ENCODE assay signal across 8 mouse cellular contexts in genomic region chr11:75551961-75552441, GRCm38 (mm10). TPM values are rescaled to one million over a fixed set of nuclear protein-coding genes. Genes with fewer than 3 reads are reported as not detected.
A peak's percentile ranks its signal among the peaks of the same experiment; 100 is the strongest.
DNase-seq lines count a peak whose midpoint lies in the region; ATAC-seq lines count a peak whose summit lies in the region.

No protein-coding gene starts in this region.

- 67% methylated on average over 9 of the region's 9 CpGs for WGBS in neural tube, embryonic 11.5 days
- 34% methylated on average over 9 of the region's 9 CpGs for WGBS in stomach, embryonic 14.5 days
- WGBS in liver, embryonic 11.5 days: 80% methylated on average over 9 of the region's 9 CpGs

- H3K4me3 ChIP-seq in neural tube, embryonic 11.5 days (ENCODE audit: low read depth, low read length): no peak overlapping the region
- H3K4me3 ChIP-seq in stomach, embryonic 14.5 days (ENCODE audit: low read depth, low read length): no peak overlapping the region
- no peak overlapping the region for H3K4me3 ChIP-seq in liver, embryonic 11.5 days (ENCODE audit: low read depth, low read length)

- peak; percentile 10 for DNase-seq in neural tube, embryonic 11.5 days (ENCODE audit: low spot score)
- DNase-seq in neural tube, embryonic 10.5 days (ENCODE audit: extremely low spot score, low spot score): no peak
- peak; percentile 83 to 86 for DNase-seq in cerebellum, postnatal 14 days
- peak; percentile 80 to 89 for DNase-seq in heart, adult 18-20 months
- DNase-seq in kidney, postnatal 10 days: peak; percentile 69
- no peak for DNase-seq in liver, embryonic 11.5 days (ENCODE audit: low spot score)
- DNase-seq in layer of hippocampus, adult 11-12 months (ENCODE audit: low spot score): no peak

- no peak overlapping the region for H3K27ac ChIP-seq in neural tube, embryonic 11.5 days (ENCODE audit: low read depth, low read length)
- peak overlapping the region; percentile 29; the same call in 1 of the 2 replicates for H3K27ac ChIP-seq in stomach, embryonic 14.5 days (ENCODE audit: low read length)
- no peak overlapping the region for H3K27ac ChIP-seq in liver, embryonic 11.5 days (ENCODE audit: low read depth, low read length)

- H3K9ac ChIP-seq in neural tube, embryonic 11.5 days (ENCODE audit: low read length): no peak overlapping the region
- no peak overlapping the region for H3K9ac ChIP-seq in stomach, embryonic 14.5 days (replicated peaks; ENCODE audit: low read depth, low read length)
- H3K9ac ChIP-seq in liver, embryonic 11.5 days (ENCODE audit: low read depth, low read length): no peak overlapping the region

- H3K27me3 ChIP-seq in neural tube, embryonic 11.5 days (ENCODE audit: control insufficient read depth, insufficient read depth, low read length): no peaks in the 10 kb centered on the region
- H3K27me3 ChIP-seq in stomach, embryonic 14.5 days (ENCODE audit: control insufficient read depth, insufficient read depth, low read length): no peaks in the 10 kb centered on the region
- no peaks in the 10 kb centered on the region for H3K27me3 ChIP-seq in liver, embryonic 11.5 days (replicated peaks; ENCODE audit: control insufficient read depth, insufficient read depth, low read length)

- no peak for ATAC-seq in neural tube, embryonic 11.5 days (ENCODE audit: insufficient read depth, low FRiP score, low TSS enrichment)
- ATAC-seq in stomach, embryonic 14.5 days (ENCODE audit: insufficient number of reproducible peaks, insufficient read depth, low FRiP score, low read depth): peak; percentile 39; the same call in 1 of the 2 replicates
- no peak for ATAC-seq in liver, embryonic 11.5 days (replicated peaks; ENCODE audit: low FRiP score)

- no peak overlapping the region for H3K4me2 ChIP-seq in neural tube, embryonic 11.5 days (ENCODE audit: low read depth)
- H3K4me2 ChIP-seq in stomach, embryonic 14.5 days (replicated peaks; ENCODE audit: low read depth, low read length): no peak overlapping the region
- no peak overlapping the region for H3K4me2 ChIP-seq in liver, embryonic 11.5 days

- H3K36me3 ChIP-seq in neural tube, embryonic 11.5 days (ENCODE audit: control insufficient read depth, insufficient read depth, low read length): no peaks in the 10 kb centered on the region
- H3K36me3 ChIP-seq in stomach, embryonic 14.5 days (ENCODE audit: control insufficient read depth, insufficient read depth, low read length): no peaks in the 10 kb centered on the region
- H3K36me3 ChIP-seq in liver, embryonic 11.5 days (ENCODE audit: control insufficient read depth, insufficient read depth, low read length): no peaks in the 10 kb centered on the region

- H3K4me1 ChIP-seq in neural tube, embryonic 11.5 days (ENCODE audit: control insufficient read depth, insufficient read depth, low read length): peaks cover 5% of the 10 kb centered on the region
- peaks cover 39% of the 10 kb centered on the region for H3K4me1 ChIP-seq in stomach, embryonic 14.5 days (ENCODE audit: control insufficient read depth, insufficient read depth, low read length)
- H3K4me1 ChIP-seq in liver, embryonic 11.5 days (replicated peaks; ENCODE audit: control insufficient read depth, insufficient read depth, low read length): peaks cover 3% of the 10 kb centered on the region; the same call in 1 of the 2 replicates

- H3K9me3 ChIP-seq in neural tube, embryonic 11.5 days (ENCODE audit: control insufficient read depth, low read length): no peaks in the 10 kb centered on the region
- H3K9me3 ChIP-seq in stomach, embryonic 14.5 days (ENCODE audit: control insufficient read depth, low read depth, low read length): no peaks in the 10 kb centered on the region
- no peaks in the 10 kb centered on the region for H3K9me3 ChIP-seq in liver, embryonic 11.5 days (ENCODE audit: control insufficient read depth, low read length)

RNA-seq across cellular contexts. Expression of gene Slc43a2, which starts 20.5 kb away (rescaled TPM):
- 5.6 and 6.6 TPM in 2 replicates for polyA plus RNA-seq in neural tube, embryonic 11.5 days (2014; fragmentation: Nextera tagmentation; extraction: Ambion mirVana)
- total RNA-seq in heart, adult 18-20 months (2021): 10 to 100 TPM; 16.2 to 17.3 TPM
- polyA plus RNA-seq in stomach, embryonic 14.5 days (2014; fragmentation: Nextera tagmentation; extraction: Ambion mirVana): 4.0 and 5.1 TPM in 2 replicates
- polyA plus RNA-seq in liver, embryonic 11.5 days (2014; fragmentation: Nextera tagmentation; extraction: Ambion mirVana): 5.5 and 7.8 TPM in 2 replicates

RNA-seq across cellular contexts. Expression of gene Pitpna, which starts 35.9 kb away (rescaled TPM):
- polyA plus RNA-seq in neural tube, embryonic 11.5 days (2014; fragmentation: Nextera tagmentation; extraction: Ambion mirVana): 90.5 TPM in 2 replicates
- total RNA-seq in heart, adult 18-20 months (2021): 100 to 1,000 TPM in 1 of 2 experiments, 10 to 100 TPM in 1; 98.2 to 107 TPM
- 74.4 and 91.8 TPM in 2 replicates for polyA plus RNA-seq in stomach, embryonic 14.5 days (2014; fragmentation: Nextera tagmentation; extraction: Ambion mirVana)
- 63.2 and 65.1 TPM in 2 replicates for polyA plus RNA-seq in liver, embryonic 11.5 days (2014; fragmentation: Nextera tagmentation; extraction: Ambion mirVana)

RNA-seq across cellular contexts. Expression of gene Scarf1, which starts 38.7 kb away (rescaled TPM):
- 4.4 and 4.8 TPM in 2 replicates for polyA plus RNA-seq in neural tube, embryonic 11.5 days (2014; fragmentation: Nextera tagmentation; extraction: Ambion mirVana)
- 1 to 10 TPM; 6.6 to 6.8 TPM for total RNA-seq in heart, adult 18-20 months (2021)
- polyA plus RNA-seq in stomach, embryonic 14.5 days (2014; fragmentation: Nextera tagmentation; extraction: Ambion mirVana): 4.8 and 5.4 TPM in 2 replicates
- polyA plus RNA-seq in liver, embryonic 11.5 days (2014; fragmentation: Nextera tagmentation; extraction: Ambion mirVana): 7.0 and 7.8 TPM in 2 replicates

RNA-seq across cellular contexts. Expression of gene Rilp, which starts 42.1 kb away (rescaled TPM):
- polyA plus RNA-seq in neural tube, embryonic 11.5 days (2014; fragmentation: Nextera tagmentation; extraction: Ambion mirVana): 0.50 and 0.56 TPM in 2 replicates
- total RNA-seq in heart, adult 18-20 months (2021): 10 to 100 TPM; 46.5 to 48.2 TPM
- 0.32 and 0.60 TPM in 2 replicates for polyA plus RNA-seq in stomach, embryonic 14.5 days (2014; fragmentation: Nextera tagmentation; extraction: Ambion mirVana)
- polyA plus RNA-seq in liver, embryonic 11.5 days (2014; fragmentation: Nextera tagmentation; extraction: Ambion mirVana): 1.2 and 1.5 TPM in 2 replicates

Comparison
In these comparisons a context has a peak if more than half of its experiments do, and no peak if none do; other contexts are left out.
1. DNase-seq: peak in neural tube, embryonic 11.5 days (single experiment), cerebellum, postnatal 14 days (2 of 2), heart, adult 18-20 months (2 of 2) and kidney, postnatal 10 days (single experiment); none in neural tube, embryonic 10.5 days (single experiment), liver, embryonic 11.5 days (single experiment) and layer of hippocampus, adult 11-12 months (single experiment).